Mouse (Mus musculus) frontal cortex, postnatal 25 days (tissue): Measurements from ENCODE around the gene Ctnnbl1.
A peak's percentile ranks its signal among the peaks of the same experiment; 100 is the strongest.

ENCODE experiments used
- DNase-seq, 2 experiments: peaks; one replicate each; pipeline ENCODE4 v3.0.0; 2022; ENCODE audit warnings: low spot score in 2 of 2

Gene Ctnnbl1

GRCm38 (mm10) chr2:157819401-157819800 is 82.2 kb downstream of the Ctnnbl1 start:
- DNase-seq, result no peak

- DNase-seq, result peak in 1 of 2 experiments; percentile 0
Observed at GRCm38 (mm10) chr2:157821259-157821658, 84.1 kb downstream of the Ctnnbl1 start.

DNA sequence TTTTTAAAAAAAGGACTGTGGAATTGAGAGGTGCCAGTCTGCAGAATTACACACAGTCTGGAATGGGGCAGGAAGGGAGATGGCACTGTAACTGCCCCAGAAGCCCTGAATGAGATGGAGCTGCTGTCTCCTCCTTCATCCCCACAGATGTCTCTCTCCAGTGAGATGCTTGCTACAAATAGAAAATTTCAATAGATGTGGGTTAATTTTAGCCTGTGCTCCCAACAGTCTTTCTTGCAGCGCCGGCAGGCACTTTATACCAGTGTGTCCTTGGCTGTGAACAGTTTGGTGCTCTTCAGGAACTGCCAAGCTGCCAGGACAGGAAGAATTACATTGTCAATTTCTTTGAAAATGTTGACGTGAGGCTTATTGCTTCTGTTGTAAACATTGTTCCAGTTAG is 86.3 kb downstream of the Ctnnbl1 start:
- DNase-seq, result no peak

DNA sequence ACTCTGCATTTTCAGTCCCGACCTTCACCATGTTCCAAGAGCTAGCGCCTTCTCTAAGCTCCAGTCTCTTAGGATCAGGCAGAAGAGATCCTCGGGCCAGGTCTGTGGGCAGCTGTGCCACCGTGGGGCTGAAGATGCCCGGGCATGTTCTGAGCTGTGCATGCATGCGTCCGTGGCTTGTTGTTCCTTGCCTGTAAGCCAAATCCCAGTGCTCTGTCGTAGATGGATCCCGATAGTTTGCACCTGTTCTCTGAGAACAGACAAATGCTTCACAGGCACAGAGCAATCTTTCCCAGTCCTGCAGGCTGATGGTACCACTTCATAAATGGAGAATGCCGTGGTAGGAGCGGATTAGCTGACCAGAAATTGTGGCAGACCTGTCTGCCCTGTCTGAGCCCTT is 87.0 kb downstream of the Ctnnbl1 start:
- no peak for DNase-seq

DNA sequence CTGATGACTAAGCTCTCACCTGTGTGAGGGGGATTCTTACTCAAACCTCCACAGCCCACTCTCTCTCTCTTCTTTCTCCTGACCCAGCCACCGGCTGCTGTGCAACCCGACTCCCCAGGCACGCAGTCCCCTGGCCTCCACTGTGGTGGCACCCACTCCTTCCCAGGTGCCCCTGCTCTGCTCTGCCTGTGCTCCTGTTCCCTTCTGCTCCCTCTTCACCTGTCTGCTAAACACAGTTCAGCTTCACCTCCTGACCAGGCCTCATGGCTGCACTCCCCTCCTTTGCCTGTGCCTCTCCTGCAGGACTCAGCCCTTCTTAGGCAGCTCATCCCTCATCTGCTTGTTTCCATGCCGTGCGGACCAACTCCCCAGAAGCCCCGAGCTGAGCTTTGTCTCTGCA is 92.9 kb downstream of the Ctnnbl1 start:
- no peak for DNase-seq

- no peak for DNase-seq
Observed at GRCm38 (mm10) chr2:157830620-157831354, 93.6 kb downstream of the Ctnnbl1 start.

GRCm38 (mm10) chr2:157837050-157837449 is 99.8 kb downstream of the Ctnnbl1 start:
- DNase-seq, result no peak

DNA sequence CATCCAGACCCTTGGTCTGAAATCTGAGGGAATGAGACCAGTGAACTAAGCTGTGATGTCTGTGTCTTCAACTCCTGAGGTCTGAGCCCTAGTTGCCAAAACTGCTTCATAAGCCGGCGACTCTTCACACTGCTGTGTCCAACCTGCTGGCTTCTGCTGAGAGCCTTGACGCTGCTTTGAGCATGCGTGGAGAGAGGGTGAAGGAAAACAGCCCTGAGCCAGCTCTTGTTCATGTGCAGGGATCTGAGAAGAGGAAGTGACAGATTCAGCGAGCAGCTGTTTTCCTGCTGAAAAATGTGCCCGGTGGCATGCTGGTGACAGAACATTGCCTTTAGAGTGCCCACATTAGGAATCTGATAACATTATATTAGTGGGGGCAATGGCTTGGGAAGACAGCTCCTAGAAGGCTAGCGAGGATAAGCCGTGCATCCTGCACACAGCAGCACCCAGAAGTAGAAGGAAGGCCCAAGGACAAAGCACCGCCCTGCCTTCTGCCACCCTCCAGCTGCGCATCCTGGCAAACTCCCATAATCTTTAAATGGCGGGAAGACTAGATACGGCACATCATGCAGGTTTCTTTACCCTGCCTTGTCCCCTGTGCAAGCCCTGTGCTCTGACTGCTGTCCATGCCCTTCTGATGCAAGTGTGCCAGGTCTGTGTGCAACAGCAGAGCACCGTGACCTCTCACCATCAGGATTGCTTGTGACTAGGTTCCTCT is 101.2 kb downstream of the Ctnnbl1 start:
- no peak for DNase-seq

DNA sequence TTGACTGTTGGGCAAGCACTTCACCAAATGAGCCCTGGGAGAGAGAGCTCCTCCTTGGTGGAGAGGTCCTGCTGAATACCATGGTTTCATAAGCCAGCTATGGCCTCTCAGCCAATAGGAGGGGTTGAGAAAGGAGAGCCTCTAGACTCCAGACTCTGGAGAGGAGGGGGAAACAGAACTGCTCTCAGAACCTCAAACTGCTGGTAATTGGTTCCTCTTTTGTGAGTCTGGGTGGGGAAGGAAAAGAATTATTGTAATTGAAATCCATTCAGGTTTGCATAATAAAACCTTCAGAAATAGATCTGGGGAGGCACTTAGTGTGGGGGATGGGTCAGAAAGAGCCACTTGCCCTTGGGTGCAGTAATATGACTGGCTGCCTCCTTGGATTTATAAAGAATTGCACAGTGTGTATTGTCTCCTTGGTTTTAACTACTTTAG is 103.5 kb downstream of the Ctnnbl1 start:
- no peak for DNase-seq

GRCm38 (mm10) chr2:157841121-157841520 is 103.9 kb downstream of the Ctnnbl1 start:
- DNase-seq, result no peak

DNA sequence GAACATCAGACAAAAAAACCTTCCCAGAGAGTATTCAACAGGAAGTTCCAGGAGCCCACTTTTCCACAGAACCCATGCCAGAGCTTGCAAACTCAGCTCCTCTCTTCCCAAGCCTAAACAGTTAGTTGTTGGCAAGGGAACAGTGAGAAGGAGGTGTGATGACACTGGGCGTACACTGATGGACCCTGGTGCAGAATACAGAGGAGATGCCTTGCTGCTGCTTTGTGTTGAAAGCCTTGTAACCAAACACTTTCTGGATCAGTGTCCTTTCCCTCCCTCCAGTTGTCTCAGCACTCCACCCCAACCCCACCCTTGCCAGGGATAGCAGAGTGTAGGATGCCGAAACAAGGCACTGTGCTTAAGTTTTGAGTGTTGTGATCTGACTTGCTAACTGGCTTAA is 107.5 kb downstream of the Ctnnbl1 start:
- no peak for DNase-seq

GRCm38 (mm10) chr2:157845831-157846230 is 108.6 kb downstream of the Ctnnbl1 start:
- no peak for DNase-seq

- DNase-seq, result no peak
Observed at GRCm38 (mm10) chr2:157853135-157853534, 115.9 kb downstream of the Ctnnbl1 start.

DNA sequence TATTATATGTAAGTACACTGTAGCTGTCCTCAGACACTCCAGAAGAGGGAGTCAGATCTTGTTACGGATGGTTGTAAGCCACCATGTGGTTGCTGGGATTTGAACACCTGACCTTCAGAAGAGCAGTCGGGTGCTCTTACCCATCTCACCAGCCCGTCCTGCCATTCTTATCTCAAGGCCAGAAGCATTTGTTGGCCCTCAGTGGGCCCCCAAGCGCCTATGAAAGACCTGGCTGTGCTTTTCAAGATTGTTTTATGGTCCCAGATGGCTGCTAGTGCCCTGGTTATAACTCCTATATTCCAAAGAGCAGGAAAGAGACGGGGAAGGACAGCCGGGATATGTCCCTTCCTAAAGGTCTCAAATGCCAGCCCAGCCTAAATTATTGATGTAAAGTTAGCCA is 118.6 kb downstream of the Ctnnbl1 start:
- DNase-seq, result no peak

DNA sequence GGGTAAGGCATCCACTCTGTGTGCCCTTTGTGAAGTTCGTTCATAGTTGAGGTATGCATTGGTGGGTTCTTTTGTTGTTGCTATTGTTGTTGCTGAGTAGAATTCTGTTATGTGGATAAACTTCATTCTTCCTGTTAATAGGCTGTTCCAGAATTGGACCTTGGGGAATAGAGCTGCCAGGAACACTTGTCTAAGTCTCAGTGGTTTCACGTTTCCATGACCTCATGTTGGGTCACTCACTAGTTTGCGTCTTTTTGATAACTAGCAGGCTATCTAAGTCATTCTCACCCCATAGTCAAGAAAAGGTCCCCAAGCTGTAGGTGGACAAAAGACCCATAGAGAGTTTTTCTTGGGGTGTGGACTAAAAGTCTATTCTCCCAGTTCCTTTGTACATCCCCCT is 120.3 kb downstream of the Ctnnbl1 start:
- no peak for DNase-seq

DNA sequence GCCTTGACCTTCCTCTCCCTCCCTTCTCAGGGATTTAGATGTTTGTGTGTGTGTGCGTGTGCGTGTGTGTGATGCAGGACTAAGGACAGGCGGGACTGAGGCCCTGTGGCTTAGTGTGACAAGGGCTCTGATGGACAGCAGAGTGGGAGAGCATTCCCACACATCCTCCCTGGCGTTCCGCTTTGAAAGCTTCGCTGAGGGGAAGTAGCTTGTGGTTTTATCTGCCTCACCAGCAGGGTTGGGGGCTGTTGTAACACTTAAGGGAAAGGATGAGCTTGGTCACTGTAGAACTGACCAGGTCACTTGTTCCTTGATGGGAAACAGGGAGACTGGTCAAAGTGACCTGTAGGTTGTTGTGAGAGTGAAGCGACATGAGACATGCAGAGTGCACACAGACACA is 121.1 kb downstream of the Ctnnbl1 start:
- DNase-seq, result no peak

DNA sequence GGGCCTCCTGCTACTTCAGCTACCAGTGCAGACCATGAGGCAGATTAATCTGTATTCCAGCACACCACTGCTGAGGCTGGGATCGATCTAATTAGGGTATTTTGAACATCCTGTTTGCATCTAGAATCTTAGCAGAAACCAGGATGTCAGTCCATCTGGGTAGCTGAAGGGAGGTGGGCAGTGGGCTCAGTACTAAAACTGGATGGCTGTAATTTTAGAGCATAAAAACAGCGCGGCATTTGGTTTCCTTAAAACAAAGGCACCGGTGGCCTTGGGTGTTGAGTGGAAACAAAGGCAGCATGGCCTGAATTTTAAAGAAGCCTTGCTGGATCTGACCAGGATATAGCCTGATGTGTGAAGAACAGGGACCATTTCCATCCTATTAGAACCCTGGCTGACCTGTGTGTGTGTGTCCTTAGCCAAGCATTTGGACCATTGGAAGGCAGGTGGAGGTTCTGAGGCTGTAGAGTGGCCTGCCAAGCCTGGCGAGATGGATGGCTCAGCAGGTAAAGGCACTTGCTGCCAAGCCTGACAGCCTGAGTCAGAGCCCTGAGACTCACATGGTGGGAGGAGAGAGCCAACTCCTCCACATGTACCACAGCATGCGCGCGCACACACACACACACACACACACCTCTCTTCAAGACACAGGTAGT is 122.0 kb downstream of the Ctnnbl1 start:
- DNase-seq, result no peak

- DNase-seq, result no peak
Observed at GRCm38 (mm10) chr2:157861273-157861944, 124.2 kb downstream of the Ctnnbl1 start.

DNA sequence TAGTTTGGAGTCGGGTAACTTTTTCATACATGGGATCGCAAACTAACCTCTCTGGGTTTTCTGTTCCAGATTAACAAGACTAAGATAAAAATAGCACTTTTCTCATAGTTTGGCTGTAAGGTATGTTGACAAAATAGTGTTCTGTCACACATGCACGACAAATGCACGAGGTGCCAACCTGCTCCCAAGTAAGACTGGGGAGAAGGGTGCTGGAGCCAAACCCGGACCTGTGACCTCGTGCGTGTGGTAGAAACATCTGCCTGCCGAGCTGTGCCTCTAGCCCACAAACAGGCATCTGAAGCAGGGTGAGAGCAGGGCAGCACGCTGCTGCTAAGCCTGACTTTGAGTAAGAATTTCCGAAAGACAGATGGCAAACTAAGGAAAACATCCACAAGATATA is 125.1 kb downstream of the Ctnnbl1 start:
- no peak for DNase-seq

- DNase-seq, result no peak
Observed at GRCm38 (mm10) chr2:157867126-157867525, 129.9 kb downstream of the Ctnnbl1 start.

GRCm38 (mm10) chr2:157870247-157870646 is 133.0 kb downstream of the Ctnnbl1 start:
- DNase-seq, result no peak

DNA sequence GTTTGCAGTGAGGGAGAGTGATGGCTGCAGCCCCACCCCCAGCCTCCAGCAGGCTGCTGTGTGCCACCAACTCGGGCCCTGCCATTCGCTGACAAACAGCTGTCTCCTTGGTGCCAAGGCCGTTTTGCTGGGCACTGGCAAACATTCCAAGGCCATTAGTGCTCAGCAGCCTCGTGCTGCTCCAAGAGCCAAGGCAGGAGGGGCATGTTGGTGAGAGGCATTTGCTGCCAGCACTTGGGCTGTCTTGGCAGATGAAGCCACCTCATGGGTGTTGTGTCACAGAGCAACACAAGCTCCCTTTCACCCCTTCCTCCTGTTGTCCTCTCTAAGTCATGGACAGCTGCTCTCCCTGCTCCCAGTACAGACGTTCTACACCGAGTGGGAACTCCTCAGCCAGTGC is 136.0 kb downstream of the Ctnnbl1 start:
- DNase-seq, result peak in 1 of 2 experiments; percentile 35
